Mouse (Mus musculus) lung, embryonic 14.5 days (tissue): ENCODE results near the gene Prr5l. TPM values are rescaled to one million over a fixed set of nuclear protein-coding genes. Genes with fewer than 3 reads are reported as not detected.

Source experiments
- ATAC-seq: fragments of 200-750 bp; cut with Nextera tagmentation; 2 replicates; pipeline ENCODE4 v1.8.0; 2017; ENCODE audit warnings: mild to moderate bottlenecking, moderate TSS enrichment, moderate library complexity; ENCODE audit not compliant: insufficient read depth
- DNase-seq: peaks from one replicate; pipeline ENCODE4 v3.0.0-alpha.2; 2015
- H3K27ac ChIP-seq: fragments of 300-500 bp; sonication (generic); 2 replicates; pipeline ENCODE4 v1.5.1; 2014; ENCODE audit warnings: low read depth, mild to moderate bottlenecking, moderate library complexity
- H3K27me3 ChIP-seq: fragments of 300-500 bp; sonication (generic); 2 replicates; pipeline ENCODE4 v1.6.1; 2014; ENCODE audit warnings: low read length, control low read depth; ENCODE audit not compliant: insufficient read depth
- H3K36me3 ChIP-seq: fragments of 300-500 bp; sonication (generic); 2 replicates; pipeline ENCODE4 v1.6.1; 2014; ENCODE audit warnings: control low read depth; ENCODE audit not compliant: insufficient read depth
- H3K4me1 ChIP-seq: fragments of 300-500 bp; sonication (generic); 2 replicates; pipeline ENCODE4 v1.6.1; 2014; ENCODE audit warnings: antibody characterized with exemption, control low read depth; ENCODE audit not compliant: insufficient read depth
- H3K4me2 ChIP-seq: fragments of 300-500 bp; sonication (generic); 2 replicates; pipeline ENCODE4 v1.6.1; 2014; ENCODE audit warnings: mild to moderate bottlenecking
- H3K4me3 ChIP-seq: fragments of 300-500 bp; sonication (generic); 2 replicates; pipeline ENCODE4 v1.5.1; 2014; ENCODE audit warnings: low read depth, low read length
- H3K9ac ChIP-seq: fragments of 300-500 bp; sonication (generic); 2 replicates; pipeline ENCODE4 v1.6.1; 2014
- H3K9me3 ChIP-seq: fragments of 300-500 bp; sonication (generic); 2 replicates; pipeline ENCODE4 v1.6.1; 2016; ENCODE audit warnings: low read depth, low read length, control low read depth
- CTCF ChIP-seq: IDR thresholded peaks from 2 replicates; pipeline ENCODE4 v1.5.1; 2016; ENCODE audit warnings: antibody characterized with exemption, low read depth
- WGBS: fragments of 180-500 bp; shearing (Covaris S2); extraction: QIAGEN DNeasy Blood & Tissue Kit; methylation state at CpG from one replicate; pipeline ENCODE4 v1.1.7; 2014; 5-methylcytosine and 5-hydroxymethylcytosine counted together
- polyA plus RNA-seq: library from polyadenylated mRNA; unstranded; fragments of >200 nt; fragmentation: Nextera tagmentation; extraction: Ambion mirVana; gene quantifications from 2 replicates; pipeline ENCODE4 v1.2.1, GENCODE M21; 2014

Prr5l gene
- polyA plus RNA-seq, 1 experiment from 2014 or later = 48.9 TPM

DNA sequence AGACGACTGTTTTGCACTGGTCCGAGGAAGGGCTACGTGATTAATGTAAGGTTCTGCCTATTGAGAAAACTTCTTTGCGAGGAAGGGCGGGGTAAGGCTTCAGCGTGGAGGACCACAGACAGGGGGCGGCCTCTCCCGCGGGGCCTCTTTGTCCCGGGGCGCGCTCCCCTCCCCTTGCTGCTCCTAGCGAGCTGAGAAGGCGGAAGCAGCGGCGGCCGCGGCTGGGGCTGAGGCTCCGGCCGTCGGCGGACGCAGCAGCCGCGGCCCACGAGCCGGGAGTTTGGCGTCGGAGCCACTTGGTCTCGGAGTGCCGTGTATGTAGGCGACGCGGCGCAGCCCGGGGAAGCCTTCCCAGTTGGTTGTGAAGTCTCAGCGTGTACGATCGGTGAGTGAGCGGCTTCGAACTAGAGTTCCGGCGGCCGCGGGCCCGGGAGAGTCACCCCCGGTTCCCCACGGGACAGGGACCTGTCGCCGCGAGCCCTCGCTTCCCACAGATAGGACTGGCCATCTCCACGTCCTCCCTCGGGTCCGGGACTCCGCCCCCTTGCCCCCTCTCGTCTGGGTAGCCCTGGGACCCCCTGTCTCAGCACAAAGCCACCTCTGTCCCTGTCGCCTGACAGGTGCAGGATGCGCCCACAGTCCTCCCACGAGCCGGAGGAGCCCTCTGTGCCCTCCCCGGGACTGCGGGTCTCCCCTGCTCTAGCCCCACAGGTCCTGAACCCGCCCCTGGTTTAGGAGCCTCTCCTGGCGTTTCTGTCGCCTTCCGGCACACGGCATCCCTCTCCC is 204.4 kb downstream of the Prr5l start, which contains the start of gene Traf6:
TSS of gene Traf6 (plus strand) at position 194 of the 786 bp plus-strand sequence.
- Histone ChIP-seq H3K9ac (peak within 1 kb of the TSS; percentile 96), H3K36me3 (0 out of 2 replicates have a peak, but pooled peaks cover 5% of the 10 kb centered on the region), H3K27ac (0 out of 2 replicates have a peak within 1 kb of the TSS, but pooled peaks have one; percentile 36), H3K4me3 (peak within 1 kb of the TSS; percentile 99), H3K9me3 (no peaks in the 10 kb centered on the region), H3K27me3 (no peaks in the 10 kb centered on the region), H3K4me2 (peak within 1 kb of the TSS; percentile 75), H3K4me1 (peaks cover 4% of the 10 kb centered on the region; the same call in 1 of the 2 replicates)
- WGBS = under 1% methylated on average over 68 of the region's 68 CpGs
- ATAC-seq = peak; percentile 96
- DNase-seq = peak; percentile 94
- peak; percentile 77 for TF ChIP-seq CTCF

- H3K9ac ChIP-seq = no peak overlapping the region
- no peak for ATAC-seq
- no peak for TF ChIP-seq CTCF
- H3K36me3 ChIP-seq = no peaks in the 10 kb centered on the region
- H3K9me3 ChIP-seq = no peaks in the 10 kb centered on the region
- H3K27me3 ChIP-seq = no peaks in the 10 kb centered on the region
- no peaks in the 10 kb centered on the region for H3K4me1 ChIP-seq
- no peak overlapping the region for H3K4me2 ChIP-seq
- no peak overlapping the region for H3K27ac ChIP-seq
- no peak overlapping the region for H3K4me3 ChIP-seq
- DNase-seq = no peak
- WGBS = 75% methylated on average over 3 of the region's 3 CpGs
These were observed 209.3 kb downstream of the Prr5l start for GRCm38 (mm10) chr2:101673547-101673946.

GRCm38 (mm10) chr2:101668751-101669150 is 214.1 kb downstream of the Prr5l start:
- no peak for DNase-seq
- 75% methylated on average over 3 of the region's 3 CpGs for WGBS
- no peak for TF ChIP-seq CTCF
- no peak for ATAC-seq
- no peaks in the 10 kb centered on the region for H3K9me3 ChIP-seq
- no peaks in the 10 kb centered on the region for H3K4me1 ChIP-seq
- H3K4me2 ChIP-seq = no peak overlapping the region
- no peak overlapping the region for H3K4me3 ChIP-seq
- no peak overlapping the region for H3K9ac ChIP-seq
- no peaks in the 10 kb centered on the region for H3K27me3 ChIP-seq
- H3K36me3 ChIP-seq = no peaks in the 10 kb centered on the region
- H3K27ac ChIP-seq = no peak overlapping the region

- ATAC-seq = no peak
These were observed 217.1 kb downstream of the Prr5l start for GRCm38 (mm10) chr2:101665703-101666092.

GRCm38 (mm10) chr2:101665058-101665702 is 217.6 kb downstream of the Prr5l start:
- H3K4me3 ChIP-seq = no peak overlapping the region
- no peak overlapping the region for H3K9ac ChIP-seq
- peak; percentile 77 for ATAC-seq

More at GRCm38 (mm10) chr2:101665703-101666092, 217.1 kb downstream of the Prr5l start:
- H3K9me3 ChIP-seq = no peaks in the 10 kb centered on the region
- TF ChIP-seq CTCF = no peak
- H3K4me2 ChIP-seq = no peak overlapping the region
- no peak overlapping the region for H3K9ac ChIP-seq
- no peaks in the 10 kb centered on the region for H3K4me1 ChIP-seq
- 81% methylated on average over 3 of the region's 3 CpGs for WGBS
- H3K4me3 ChIP-seq = no peak overlapping the region
- H3K27me3 ChIP-seq = no peaks in the 10 kb centered on the region
- H3K36me3 ChIP-seq = no peaks in the 10 kb centered on the region
- DNase-seq = no peak
- H3K27ac ChIP-seq = no peak overlapping the region

More at GRCm38 (mm10) chr2:101665058-101665702, 217.6 kb downstream of the Prr5l start:
- Histone ChIP-seq H3K9me3 (no peaks in the 10 kb centered on the region), H3K27ac (no peak overlapping the region), H3K4me2 (no peak overlapping the region), H3K27me3 (no peaks in the 10 kb centered on the region), H3K4me1 (no peaks in the 10 kb centered on the region), H3K36me3 (no peaks in the 10 kb centered on the region)
- 19% methylated on average over 9 of the region's 9 CpGs for WGBS
- peak; percentile 92 for DNase-seq
- peak; percentile 95 for TF ChIP-seq CTCF

Other genes starting within 250 kb of the Prr5l start
- gene Rag1, start 233.5 kb downstream of the Prr5l start, polyA plus RNA-seq = not detected in 2 replicates
- 52.4 and 53.9 TPM in 2 replicates for gene B230118H07Rik, start 233.5 kb downstream of the Prr5l start, polyA plus RNA-seq
- gene Traf6, start 204.6 kb downstream of the Prr5l start, polyA plus RNA-seq = 15.4 and 16.9 TPM in 2 replicates
- gene Commd9, start 3.2 kb upstream of the Prr5l start, polyA plus RNA-seq = 56.8 and 60.3 TPM in 2 replicates